In the genomic region with DNA sequence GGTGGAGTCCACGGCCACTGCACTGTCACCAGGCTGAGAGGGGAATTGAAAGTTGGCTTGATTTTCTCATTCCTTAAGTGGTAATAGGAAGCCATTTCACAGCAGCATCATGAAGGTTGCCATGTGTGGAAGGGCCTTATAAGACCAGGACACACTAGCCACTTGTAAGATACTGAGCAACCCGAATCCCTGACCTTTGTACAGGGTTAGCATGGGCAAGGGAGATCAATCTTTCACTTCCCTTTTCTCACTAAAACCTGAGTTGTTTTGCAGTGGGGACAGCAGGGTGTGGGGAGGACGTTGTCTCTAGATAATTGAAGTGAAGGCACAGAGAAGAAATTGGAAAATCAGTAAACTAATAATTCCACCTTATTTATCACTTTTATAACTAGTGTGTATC, we compare ENCODE assay signal across 31 mouse cellular contexts. TPM values are rescaled to one million over a fixed set of nuclear protein-coding genes. Genes with fewer than 3 reads are reported as not detected.
DNase-seq lines count a peak whose midpoint lies in the region; ATAC-seq lines count a peak whose summit lies in the region.
"Had no signal": no experiment of that assay in that cellular context is flagged by ENCODE, and none has a peak within 500 bp of the region (broad histone marks: within the 10 kb centered on the region; RNA-seq: fewer than 3 reads in every experiment).

No protein-coding gene starts in this region.

- WGBS in forebrain, embryonic 11.5 days: 73% methylated on average over 3 of the region's 3 CpGs
- WGBS in forebrain, embryonic 16.5 days: 68% methylated on average over 3 of the region's 3 CpGs

- no peak overlapping the region for H3K4me2 ChIP-seq in forebrain, embryonic 11.5 days (ENCODE audit: low read depth, low read length, severe bottlenecking)
- H3K4me2 ChIP-seq in forebrain, embryonic 16.5 days (ENCODE audit: low read length): no peak overlapping the region
- H3K4me2 ChIP-seq: embryonic facial prominence, embryonic 15.5 days; forebrain, embryonic 13.5 days; heart, embryonic 12.5 days; hindbrain, embryonic 14.5 days; limb, embryonic 13.5 days; lung, embryonic 14.5 days; midbrain, embryonic 13.5 days had no signal

- intact Hi-C loops in left cerebral cortex, postnatal 25 days (cut with DNase I): loop anchor here (5.0 to 10.0 kb wide), 6 partner anchors 595 to 1588 kb away; no protein-coding TSS in a partner anchor

- H3K36me3 ChIP-seq in forebrain, embryonic 11.5 days (ENCODE audit: control insufficient read depth, insufficient read depth, low read length): no peaks in the 10 kb centered on the region
- no peaks in the 10 kb centered on the region for H3K36me3 ChIP-seq in forebrain, embryonic 16.5 days (ENCODE audit: control insufficient read depth, insufficient read depth)
- H3K36me3 ChIP-seq: embryonic facial prominence, embryonic 10.5 days; embryonic facial prominence, embryonic 15.5 days; heart, embryonic 12.5 days; midbrain, embryonic 13.5 days had no signal

- H3K4me3 ChIP-seq in forebrain, embryonic 11.5 days (ENCODE audit: low read depth, low read length): no peak overlapping the region
- H3K4me3 ChIP-seq in forebrain, embryonic 16.5 days (replicated peaks; ENCODE audit: low read length): no peak overlapping the region
- H3K4me3 ChIP-seq: embryonic facial prominence, embryonic 10.5 days; embryonic facial prominence, embryonic 15.5 days; forebrain, embryonic 13.5 days; heart, adult 2 months; heart, embryonic 12.5 days; limb, embryonic 13.5 days; midbrain, embryonic 13.5 days had no signal

- peak; percentile 18 for DNase-seq in forebrain, embryonic 11.5 days (ENCODE audit: low spot score)
- DNase-seq in spleen, postnatal 36 days (ENCODE audit: low spot score in 2 of 2): peak; percentile 25 to 41
- no peak for DNase-seq in spleen, adult 12 weeks (ENCODE audit: low spot score)
- no peak for DNase-seq in left cerebral cortex, postnatal 25 days (ENCODE audit: low spot score in 2 of 2)
- DNase-seq: adrenal gland, adult 2 months; cerebellum, adult 2 months; cerebellum, postnatal 14 days; gastrocnemius, postnatal 25 days; heart, adult 2 months; kidney, adult 9 months; kidney, postnatal 10 days; layer of hippocampus, adult 9-11 months; lung, embryonic 14.5 days; lung, postnatal 14 days; retina, postnatal 1 day; right cerebral cortex, postnatal 14 days had no signal

- no peaks in the 10 kb centered on the region for H3K27me3 ChIP-seq in forebrain, embryonic 11.5 days (ENCODE audit: control insufficient read depth, insufficient read depth, low read length)
- no peaks in the 10 kb centered on the region for H3K27me3 ChIP-seq in forebrain, embryonic 16.5 days (replicated peaks; ENCODE audit: control insufficient read depth, insufficient read depth, low read length)
- H3K27me3 ChIP-seq: forebrain, embryonic 13.5 days had no signal

- no peak overlapping the region for H3K9ac ChIP-seq in forebrain, embryonic 11.5 days (ENCODE audit: low read length)
- no peak overlapping the region for H3K9ac ChIP-seq in forebrain, embryonic 16.5 days (replicated peaks; ENCODE audit: low read depth, low read length)
- H3K9ac ChIP-seq: embryonic facial prominence, embryonic 15.5 days; forebrain, embryonic 13.5 days; heart, embryonic 12.5 days; hindbrain, embryonic 14.5 days; limb, embryonic 13.5 days; liver, embryonic 14.5 days; lung, embryonic 14.5 days; midbrain, embryonic 13.5 days had no signal

- peaks cover 2% of the 10 kb centered on the region; the same call in 1 of the 2 replicates for H3K4me1 ChIP-seq in forebrain, embryonic 11.5 days (replicated peaks; ENCODE audit: control insufficient read depth, insufficient read depth, low read length)
- peaks cover 7% of the 10 kb centered on the region for H3K4me1 ChIP-seq in forebrain, embryonic 16.5 days (replicated peaks; ENCODE audit: control insufficient read depth, insufficient read depth, low read length)

- H3K27ac ChIP-seq in forebrain, embryonic 11.5 days (ENCODE audit: low read depth, low read length): no peak overlapping the region
- no peak overlapping the region for H3K27ac ChIP-seq in forebrain, embryonic 16.5 days (ENCODE audit: low read length)
- H3K27ac ChIP-seq: embryonic facial prominence, embryonic 10.5 days; embryonic facial prominence, embryonic 15.5 days; forebrain, embryonic 13.5 days; heart, adult 2 months; hindbrain, embryonic 14.5 days; limb, embryonic 13.5 days; liver, embryonic 14.5 days; midbrain, embryonic 13.5 days; stomach, postnatal 0 days had no signal

- ATAC-seq in forebrain, embryonic 11.5 days (replicated peaks; ENCODE audit: low FRiP score): no peak
- no peak for ATAC-seq in forebrain, embryonic 16.5 days
- peak; percentile 57; the same call in 1 of the 2 replicates for ATAC-seq in monocyte, adult 5-6 weeks (replicated peaks; ENCODE audit: insufficient number of reproducible peaks, low FRiP score, low TSS enrichment, poor library complexity, severe bottlenecking)
- ATAC-seq in CD4-positive, CD25-positive, alpha-beta regulatory T cell, adult 4 months: no peak
- ATAC-seq: activated CD4-positive, CD25-positive, alpha-beta regulatory T cell, adult 4 months; forebrain, embryonic 13.5 days; intestine, postnatal 0 days; midbrain, embryonic 13.5 days had no signal

- no peaks in the 10 kb centered on the region for H3K9me3 ChIP-seq in forebrain, embryonic 11.5 days (ENCODE audit: control insufficient read depth, low read length)
- H3K9me3 ChIP-seq in forebrain, embryonic 16.5 days (ENCODE audit: control insufficient read depth, low read length): no peaks in the 10 kb centered on the region
- H3K9me3 ChIP-seq: embryonic facial prominence, embryonic 10.5 days; embryonic facial prominence, embryonic 15.5 days; forebrain, embryonic 13.5 days; heart, embryonic 12.5 days; limb, embryonic 13.5 days; midbrain, embryonic 13.5 days had no signal

RNA-seq across cellular contexts. Expression of a gene that starts 43.2 kb away (rescaled TPM):
- polyA plus RNA-seq in forebrain, embryonic 11.5 days (2014; fragmentation: Nextera tagmentation; extraction: Ambion mirVana): 0.68 and 0.91 TPM in 2 replicates
- polyA plus RNA-seq in forebrain, embryonic 16.5 days (2015; fragmentation: Nextera tagmentation; extraction: Ambion mirVana): 0.56 and 0.62 TPM in 2 replicates
- total RNA-seq in monocyte, adult 5-6 weeks (2017): 0.10 to 0.11 TPM in 2 of 3 replicates, not detected in the other
- polyA plus RNA-seq in CD4-positive, CD25-positive, alpha-beta regulatory T cell, adult 4 months (2017; shearing (Covaris generic)): 1 to 10 TPM; 1.2 to 1.6 TPM
- 1 to 10 TPM; 1.2 to 1.4 TPM for total RNA-seq in left cerebral cortex, postnatal 25 days (2021)
- total RNA-seq: megakaryocyte-erythroid progenitor cell, adult 5-6 weeks had no signal

Comparison
In these comparisons a context has a peak if more than half of its experiments do, and no peak if none do; other contexts are left out.
1. DNase-seq: peak in forebrain, embryonic 11.5 days (single experiment) and spleen, postnatal 36 days (2 of 2); none in spleen, adult 12 weeks (single experiment) and left cerebral cortex, postnatal 25 days (0 of 2).